Mouse (Mus musculus) heart, embryonic 14.5 days (tissue): ENCODE results near the gene Klhl22. TPM values are rescaled to one million over a fixed set of nuclear protein-coding genes. Genes with fewer than 3 reads are reported as not detected.

Experiments
- ATAC-seq: fragments of 200-750 bp; cut with Nextera tagmentation; 2 replicates; pipeline ENCODE4 v1.8.0; 2017; ENCODE audit warnings: low read depth, moderate TSS enrichment; ENCODE audit not compliant: insufficient number of reproducible peaks, insufficient read depth, low FRiP score
- H3K27ac ChIP-seq, 2 experiments: fragments of 200-500 bp in 1 of 2; fragments of 300-500 bp in 1 of 2; sonication (generic) in 1 of 2; replicated peaks in 1 of 2; 2 replicates each; pipeline ENCODE4 v1.5.1; 2012 to 2014; ENCODE audit warnings: low read depth in 2 of 2, low read length in 2 of 2, control low read depth in 1 of 2, mild to moderate bottlenecking in 1 of 2, mixed read lengths in 1 of 2; ENCODE audit not compliant: control insufficient read depth in 1 of 2, insufficient read depth in 1 of 2
- H3K27me3 ChIP-seq: fragments of 300-500 bp; sonication (generic); 2 replicates; pipeline ENCODE4 v1.6.1; 2014; ENCODE audit warnings: mild to moderate bottlenecking, low read length, control low read depth; ENCODE audit not compliant: control insufficient read depth, insufficient read depth
- H3K36me3 ChIP-seq: fragments of 300-500 bp; sonication (generic); 2 replicates; pipeline ENCODE4 v1.6.1; 2014; ENCODE audit warnings: mild to moderate bottlenecking, control low read depth, low read length, mixed read lengths; ENCODE audit not compliant: control insufficient read depth, insufficient read depth
- H3K4me1 ChIP-seq, 2 experiments: fragments of 200-500 bp in 1 of 2; fragments of 300-500 bp in 1 of 2; sonication (generic) in 1 of 2; 2 replicates each; pipeline ENCODE4 v1.6.1; 2012 to 2014; ENCODE audit warnings: low read length in 2 of 2, control low read depth in 1 of 2, mixed read lengths in 1 of 2; ENCODE audit not compliant: control insufficient read depth in 2 of 2, insufficient read depth in 2 of 2
- H3K4me2 ChIP-seq: fragments of 300-500 bp; sonication (generic); 2 replicates; pipeline ENCODE4 v1.6.1; 2014; ENCODE audit warnings: mild to moderate bottlenecking, low read length
- H3K4me3 ChIP-seq, 2 experiments: fragments of 200-500 bp in 1 of 2; fragments of 300-500 bp in 1 of 2; sonication (generic) in 1 of 2; 2 replicates each; pipeline ENCODE4 v1.5.1; 2012 to 2014; ENCODE audit warnings: low read length in 2 of 2, mild to moderate bottlenecking in 2 of 2, control low read depth in 1 of 2, low read depth in 1 of 2, moderate library complexity in 1 of 2; ENCODE audit not compliant: control insufficient read depth in 1 of 2, insufficient read depth in 1 of 2
- H3K9ac ChIP-seq: fragments of 300-500 bp; sonication (generic); 2 replicates; pipeline ENCODE4 v1.6.1; 2014; ENCODE audit warnings: mild to moderate bottlenecking, low read length
- H3K9me3 ChIP-seq: fragments of 300-500 bp; sonication (generic); 2 replicates; pipeline ENCODE4 v1.6.1; 2016; ENCODE audit warnings: low read length, control low read depth; ENCODE audit not compliant: control insufficient read depth
- WGBS: fragments of 180-500 bp; shearing (Covaris S2); extraction: QIAGEN DNeasy Blood & Tissue Kit; methylation state at CpG from one replicate; pipeline ENCODE4 v1.1.7; 2014; 5-methylcytosine and 5-hydroxymethylcytosine counted together
- polyA plus RNA-seq: library from polyadenylated mRNA; unstranded; fragments of >200 nt; fragmentation: Nextera tagmentation; extraction: Ambion mirVana; gene quantifications from 2 replicates; pipeline ENCODE4 v1.2.1, GENCODE M21; 2014

Klhl22 gene
- polyA plus RNA-seq, 1 experiment from 2014 or later = 43.6 TPM

DNA sequence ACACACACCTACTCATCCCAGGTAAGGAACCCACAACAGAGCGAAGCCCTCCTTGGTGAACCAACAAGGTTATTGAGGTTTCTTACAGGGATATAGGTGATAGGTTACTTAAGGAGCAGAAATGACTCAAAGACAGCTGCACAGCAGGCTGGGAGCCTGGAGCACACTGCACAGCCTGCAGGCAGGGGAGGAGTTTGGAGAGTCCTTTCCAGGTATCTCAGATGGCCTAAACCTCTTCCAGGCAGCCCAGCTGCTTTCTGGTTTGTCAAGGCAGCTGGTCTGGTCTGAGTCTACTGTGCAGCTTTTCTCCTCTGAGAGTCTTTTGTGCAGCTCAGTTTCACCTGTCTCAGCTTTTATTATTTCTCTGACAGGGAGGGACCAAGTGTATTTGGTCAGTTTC, 1.7 kb upstream of the Klhl22 start:
- WGBS = 100% methylated on average over 1 of the region's 1 CpGs

DNA sequence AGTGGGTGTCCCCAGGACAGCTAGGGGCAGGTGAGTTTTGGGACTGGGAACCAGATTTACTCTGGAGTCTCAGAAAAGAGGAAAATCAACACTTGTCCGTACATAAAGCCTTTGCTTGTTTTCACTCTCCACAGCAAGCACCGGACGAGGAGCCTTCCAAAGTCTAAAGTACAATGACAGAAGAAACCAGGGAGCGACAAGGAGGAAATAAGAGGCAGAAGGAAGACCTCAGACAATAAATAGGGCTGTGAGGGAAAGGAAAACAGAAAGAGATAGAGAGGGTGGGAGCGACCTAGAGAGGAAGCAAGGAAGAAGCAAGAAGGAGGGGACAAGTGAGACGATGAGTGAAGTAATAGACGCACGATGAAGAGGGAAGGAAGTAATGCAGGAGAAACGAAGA, 516 bp upstream of the Klhl22 start:
- 36% methylated on average over 9 of the region's 9 CpGs for WGBS
- peak overlapping the region; percentile 51 to 72 for H3K27ac ChIP-seq
- no peak for ATAC-seq

More for the DNA sequence above, 1.7 kb upstream of the Klhl22 start:
- Histone ChIP-seq H3K4me1 (peaks cover 6 to 23% of the 10 kb centered on the region in 2 experiments), H3K9me3 (no peaks in the 10 kb centered on the region), H3K27ac (no peak overlapping the region), H3K4me2 (no peak overlapping the region), H3K27me3 (no peaks in the 10 kb centered on the region), H3K36me3 (peaks cover under 1% of the 10 kb centered on the region; the same call in 1 of the 2 replicates), H3K9ac (no peak overlapping the region), H3K4me3 (no peak overlapping the region)
- no peak for ATAC-seq

DNA sequence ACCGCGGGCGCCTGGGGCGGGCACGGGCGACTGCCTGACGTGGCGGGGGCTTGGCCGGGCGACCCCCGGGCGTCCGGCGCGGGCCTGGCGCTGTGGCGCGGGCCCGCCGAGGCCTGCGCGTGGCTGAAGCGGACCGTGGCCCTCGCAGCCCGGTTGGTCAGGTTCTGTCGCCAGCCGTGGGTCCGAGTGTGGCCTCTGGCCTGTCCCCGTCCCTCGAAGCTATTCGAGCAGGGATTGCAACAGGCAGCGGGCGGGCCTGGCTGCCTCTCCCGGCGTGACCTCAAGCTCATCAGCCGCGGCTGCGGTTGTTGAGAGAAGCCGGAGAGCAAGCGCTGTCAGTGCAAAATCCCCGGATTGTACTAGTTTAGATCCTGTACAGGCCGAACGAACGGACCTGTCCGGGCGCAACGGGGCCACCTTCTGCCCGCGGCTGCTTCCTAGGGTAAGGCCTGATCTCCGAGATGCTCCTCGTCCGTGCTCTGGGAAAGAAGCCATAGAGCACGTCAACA, 449 bp downstream of the Klhl22 start:
- peaks cover 13% of the 10 kb centered on the region for H3K36me3 ChIP-seq
- peak overlapping the region in 1 of 2 experiments; percentile 72; a peak in 2 of 4 replicates for H3K27ac ChIP-seq
- peak; percentile 27; the same call in 1 of the 2 replicates for ATAC-seq
- H3K9ac ChIP-seq = peak overlapping the region; percentile 93
- H3K4me1 ChIP-seq = peaks cover 2 to 20% of the 10 kb centered on the region in 2 experiments; a peak in 3 of 4 replicates
- peak overlapping the region; percentile 46 to 67 for H3K4me3 ChIP-seq
- no peaks in the 10 kb centered on the region for H3K9me3 ChIP-seq
- 1% methylated on average over 54 of the region's 54 CpGs for WGBS
- H3K27me3 ChIP-seq = no peaks in the 10 kb centered on the region
- peak overlapping the region; percentile 96 for H3K4me2 ChIP-seq

More for the DNA sequence above, 516 bp upstream of the Klhl22 start:
- H3K4me3 ChIP-seq = peak overlapping the region; percentile 46 to 67
- no peaks in the 10 kb centered on the region for H3K9me3 ChIP-seq
- H3K4me2 ChIP-seq = peak overlapping the region; percentile 96
- H3K36me3 ChIP-seq = peaks cover 5% of the 10 kb centered on the region; the same call in 1 of the 2 replicates
- no peaks in the 10 kb centered on the region for H3K27me3 ChIP-seq
- peak overlapping the region; percentile 93 for H3K9ac ChIP-seq
- H3K4me1 ChIP-seq = peaks cover 2 to 17% of the 10 kb centered on the region in 2 experiments; a peak in 3 of 4 replicates

DNA sequence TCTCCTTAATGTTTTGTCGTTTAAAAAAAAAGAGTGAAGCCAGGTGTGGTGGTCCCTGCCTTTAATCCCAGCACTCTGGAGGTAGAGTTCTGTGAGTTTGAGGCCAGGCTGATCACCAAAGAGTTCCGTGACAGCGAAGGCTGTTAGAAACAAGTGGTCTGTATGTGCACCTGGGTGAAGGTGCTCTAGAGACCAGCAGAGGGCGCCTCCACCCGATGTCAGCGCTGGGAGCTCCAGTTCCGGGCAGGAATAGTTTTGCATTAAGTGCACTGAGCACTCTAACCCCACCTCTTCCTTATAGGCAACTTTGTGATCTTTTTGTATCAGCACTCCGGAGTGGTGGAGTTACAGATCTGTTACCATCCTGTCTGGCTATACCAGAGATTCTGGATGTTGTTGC, 1.2 kb downstream of the Klhl22 start:
- no peak overlapping the region for H3K9ac ChIP-seq
- peak overlapping the region in 1 of 2 experiments; percentile 67; a peak in 2 of 4 replicates for H3K4me3 ChIP-seq
- 36% methylated on average over 8 of the region's 8 CpGs for WGBS
- peak overlapping the region; percentile 96 for H3K4me2 ChIP-seq
- H3K36me3 ChIP-seq = peaks cover 20% of the 10 kb centered on the region
- H3K27ac ChIP-seq = no peak overlapping the region
- H3K27me3 ChIP-seq = no peaks in the 10 kb centered on the region
- H3K4me1 ChIP-seq = peaks cover 2 to 20% of the 10 kb centered on the region in 2 experiments; a peak in 3 of 4 replicates
- H3K9me3 ChIP-seq = no peaks in the 10 kb centered on the region
- ATAC-seq = no peak

DNA sequence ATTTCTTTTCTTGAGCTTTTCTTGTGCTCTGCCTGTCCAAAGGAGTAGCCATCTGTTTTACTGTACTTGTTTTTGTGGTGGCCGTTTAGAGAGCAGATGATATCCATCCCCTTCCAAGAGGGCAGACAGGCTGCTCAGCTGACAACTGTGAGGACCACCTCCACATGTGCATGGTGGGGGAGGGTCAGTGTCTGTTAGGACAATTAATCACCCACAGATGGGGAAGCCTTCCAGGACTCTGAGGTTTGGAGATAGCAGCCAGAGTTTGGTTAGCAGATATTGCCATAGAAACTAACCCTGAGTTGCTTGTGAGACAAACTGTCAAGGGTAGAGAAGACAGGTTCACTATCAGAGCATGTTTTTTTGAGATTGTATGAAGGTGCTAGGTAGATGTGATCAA, 1.7 kb downstream of the Klhl22 start:
- Histone ChIP-seq H3K36me3 (peaks cover 24% of the 10 kb centered on the region), H3K9me3 (no peaks in the 10 kb centered on the region), H3K4me2 (peak overlapping the region; percentile 96; the same call in 1 of the 2 replicates), H3K27ac (no peak overlapping the region), H3K9ac (no peak overlapping the region), H3K4me1 (peaks cover 2 to 20% of the 10 kb centered on the region in 2 experiments; a peak in 3 of 4 replicates), H3K27me3 (no peaks in the 10 kb centered on the region), H3K4me3 (no peak overlapping the region; a peak in 1 of 4 replicates)
- 55% methylated on average over 1 of the region's 1 CpGs for WGBS
- ATAC-seq = no peak

DNA sequence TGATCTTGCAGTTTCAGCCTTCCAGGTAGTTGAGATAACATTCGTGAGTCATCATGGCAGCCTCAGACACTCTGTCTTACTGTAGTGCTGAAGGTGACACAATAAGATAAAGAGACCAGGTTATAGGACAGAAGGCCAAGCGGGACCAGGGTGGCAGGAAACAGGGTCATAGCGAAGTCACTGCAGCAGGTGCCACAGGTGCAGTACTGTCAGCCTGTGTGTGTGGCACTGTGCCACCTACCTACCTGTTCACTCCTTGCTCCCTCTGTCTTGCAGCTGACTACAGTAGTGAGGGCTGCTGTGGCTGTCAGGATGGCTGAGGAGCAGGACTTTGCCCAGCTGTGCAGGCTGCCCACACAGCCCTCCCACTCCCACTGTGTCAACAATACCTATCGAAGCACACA, 4.7 kb downstream of the Klhl22 start:
- Histone ChIP-seq H3K4me3 (no peak overlapping the region), H3K9me3 (no peaks in the 10 kb centered on the region), H3K36me3 (peaks cover 47% of the 10 kb centered on the region), H3K4me1 (peaks cover 2 to 22% of the 10 kb centered on the region in 2 experiments; a peak in 3 of 4 replicates), H3K27ac (no peak overlapping the region), H3K27me3 (no peaks in the 10 kb centered on the region), H3K4me2 (no peak overlapping the region), H3K9ac (no peak overlapping the region)
- 69% methylated on average over 4 of the region's 4 CpGs for WGBS
- no peak for ATAC-seq

DNA sequence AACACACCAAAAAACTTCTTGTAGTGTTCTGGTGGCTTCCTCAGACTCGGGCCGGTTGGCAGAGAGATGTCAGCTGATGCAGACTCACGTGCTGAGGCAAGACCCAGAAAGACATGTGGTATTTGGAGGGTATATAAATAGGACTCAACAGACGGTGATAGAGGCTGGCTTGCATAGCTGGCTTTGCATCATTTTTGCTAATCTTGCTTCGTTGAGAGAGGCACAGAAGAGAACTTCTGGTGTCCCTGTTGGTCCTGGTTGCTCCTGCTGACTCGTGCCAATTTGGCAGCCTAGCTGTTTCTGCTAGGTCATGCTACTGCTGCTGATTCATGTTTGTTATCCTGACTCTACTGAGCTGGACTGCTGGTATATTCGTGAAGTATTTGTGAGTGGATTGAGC, 9.4 kb downstream of the Klhl22 start:
- Histone ChIP-seq H3K4me3 (no peak overlapping the region), H3K27ac (peak overlapping the region; percentile 2 to 50; a peak in 3 of 4 replicates), H3K27me3 (no peaks in the 10 kb centered on the region), H3K4me2 (no peak overlapping the region), H3K9ac (no peak overlapping the region), H3K36me3 (peaks cover 70% of the 10 kb centered on the region), H3K9me3 (no peaks in the 10 kb centered on the region), H3K4me1 (peaks cover 2 to 14% of the 10 kb centered on the region in 2 experiments; a peak in 2 of 4 replicates)
- ATAC-seq = 0 out of 2 replicates have a peak, but pooled peaks have one; percentile 21
- WGBS = 36% methylated on average over 7 of the region's 7 CpGs
